Mouse (Mus musculus): ENCODE data around the gene Hcfc2. TPM values are rescaled to one million over a fixed set of nuclear protein-coding genes. Genes with fewer than 3 reads are reported as not detected.

Gene Hcfc2
- polyA plus RNA-seq, 1 experiment from 2014 or later = 29.0 TPM

DNA sequence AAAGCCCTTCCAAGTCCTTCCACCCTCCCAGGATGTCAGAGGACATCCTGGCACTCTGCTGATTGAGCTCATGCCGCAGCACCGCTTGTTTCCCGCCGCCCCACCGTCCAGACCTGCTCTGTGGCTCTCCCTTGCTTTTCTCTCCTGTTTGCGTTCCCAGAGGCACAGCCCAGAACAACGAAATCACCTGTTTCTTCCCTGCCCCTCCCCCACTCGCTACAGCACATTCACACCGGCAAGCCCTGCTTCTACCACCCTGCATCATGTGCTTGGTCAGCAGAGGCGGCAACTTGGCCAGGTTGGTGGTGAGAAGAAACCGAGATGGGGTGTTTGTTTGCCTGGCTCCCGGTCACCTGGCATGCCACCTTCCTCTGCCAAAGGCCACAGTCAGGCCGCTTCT is 81.9 kb downstream of the Hcfc2 start:
- H3K27me3 ChIP-seq (replicated peaks; ENCODE audit: control insufficient read depth, insufficient read depth, low read length) = no peaks in the 10 kb centered on the region
- no peaks in the 10 kb centered on the region for H3K36me3 ChIP-seq (ENCODE audit: control insufficient read depth, insufficient read depth, low read length)
- H3K9ac ChIP-seq (ENCODE audit: low read depth, low read length) = peak overlapping the region; percentile 27; the same call in 1 of the 2 replicates
- ATAC-seq = peak; percentile 34; the same call in 1 of the 2 replicates
- no peak overlapping the region for H3K4me2 ChIP-seq (ENCODE audit: low read depth, low read length)
- 25% methylated on average over 13 of the region's 13 CpGs for WGBS
- H3K4me3 ChIP-seq (ENCODE audit: low read length) = no peak overlapping the region
- no peak overlapping the region for H3K27ac ChIP-seq (ENCODE audit: low read length)
- peaks cover 5% of the 10 kb centered on the region; the same call in 1 of the 2 replicates for H3K4me1 ChIP-seq (ENCODE audit: control insufficient read depth, insufficient read depth, low read length)
- H3K9me3 ChIP-seq (ENCODE audit: control insufficient read depth, low read length) = no peaks in the 10 kb centered on the region

GRCm38 (mm10) chr10:82778791-82779549 is 83.0 kb downstream of the Hcfc2 start:
- Histone ChIP-seq H3K4me3 (ENCODE audit: low read length) (no peak overlapping the region), H3K9me3 (ENCODE audit: control insufficient read depth, low read length) (no peaks in the 10 kb centered on the region), H3K9ac (ENCODE audit: low read depth, low read length) (no peak overlapping the region), H3K4me1 (ENCODE audit: control insufficient read depth, insufficient read depth, low read length) (peaks cover 5% of the 10 kb centered on the region; the same call in 1 of the 2 replicates), H3K4me2 (ENCODE audit: low read depth, low read length) (no peak overlapping the region), H3K36me3 (ENCODE audit: control insufficient read depth, insufficient read depth, low read length) (no peaks in the 10 kb centered on the region), H3K27me3 (replicated peaks; ENCODE audit: control insufficient read depth, insufficient read depth, low read length) (no peaks in the 10 kb centered on the region), H3K27ac (ENCODE audit: low read length) (no peak overlapping the region)
- ATAC-seq = no peak
- WGBS = 78% methylated on average over 8 of the region's 8 CpGs

DNA sequence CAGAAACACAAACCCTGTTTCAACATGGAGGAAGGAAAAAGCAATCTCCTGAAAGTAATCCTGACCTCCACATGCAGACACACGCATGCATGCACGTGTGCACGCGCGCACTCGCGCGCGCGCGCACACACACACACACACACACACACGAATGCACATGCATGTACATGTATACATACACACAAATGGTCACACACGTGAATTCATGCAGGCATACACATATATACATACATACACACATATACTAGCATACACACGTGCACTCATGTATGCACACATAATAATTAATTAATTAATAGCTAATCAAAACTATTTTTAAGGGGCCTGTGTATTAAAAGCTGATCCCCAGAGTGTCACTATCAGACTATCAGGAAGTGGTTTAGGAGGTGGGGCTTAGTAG is 83.9 kb downstream of the Hcfc2 start:
- Histone ChIP-seq H3K27ac (ENCODE audit: low read length) (no peak overlapping the region), H3K4me1 (ENCODE audit: control insufficient read depth, insufficient read depth, low read length) (peaks cover 5% of the 10 kb centered on the region; the same call in 1 of the 2 replicates), H3K4me3 (ENCODE audit: low read length) (no peak overlapping the region), H3K4me2 (ENCODE audit: low read depth, low read length) (no peak overlapping the region), H3K36me3 (ENCODE audit: control insufficient read depth, insufficient read depth, low read length) (no peaks in the 10 kb centered on the region), H3K27me3 (replicated peaks; ENCODE audit: control insufficient read depth, insufficient read depth, low read length) (no peaks in the 10 kb centered on the region), H3K9ac (ENCODE audit: low read depth, low read length) (no peak overlapping the region), H3K9me3 (ENCODE audit: control insufficient read depth, low read length) (no peaks in the 10 kb centered on the region)
- 98% methylated on average over 14 of the region's 14 CpGs for WGBS
- ATAC-seq = no peak

DNA sequence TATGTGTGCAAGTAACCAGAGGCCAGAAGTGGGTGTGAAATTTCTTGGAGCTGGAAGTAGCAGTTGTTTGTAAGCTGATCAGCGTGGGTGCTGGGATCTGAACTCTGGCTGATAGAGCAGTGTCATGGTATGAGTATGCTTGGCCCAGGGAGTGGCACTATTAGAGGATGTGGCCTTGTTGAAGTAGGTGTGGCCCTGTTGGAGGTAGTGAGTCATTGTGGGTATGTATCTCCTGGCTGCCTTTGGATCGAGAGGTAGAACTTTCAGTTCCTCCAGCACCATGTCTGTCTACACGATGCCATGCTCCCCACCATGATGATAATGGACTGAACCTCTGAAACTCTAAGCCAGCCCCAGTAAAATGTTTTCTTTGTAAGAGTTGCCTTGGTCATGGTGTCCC is 84.4 kb downstream of the Hcfc2 start:
- no peak overlapping the region for H3K4me3 ChIP-seq (ENCODE audit: low read length)
- WGBS = 87% methylated on average over 3 of the region's 3 CpGs
- no peak for ATAC-seq
- no peaks in the 10 kb centered on the region for H3K9me3 ChIP-seq (ENCODE audit: control insufficient read depth, low read length)
- H3K27me3 ChIP-seq (replicated peaks; ENCODE audit: control insufficient read depth, insufficient read depth, low read length) = no peaks in the 10 kb centered on the region
- peaks cover 5% of the 10 kb centered on the region; the same call in 1 of the 2 replicates for H3K4me1 ChIP-seq (ENCODE audit: control insufficient read depth, insufficient read depth, low read length)
- H3K9ac ChIP-seq (ENCODE audit: low read depth, low read length) = no peak overlapping the region
- H3K4me2 ChIP-seq (ENCODE audit: low read depth, low read length) = no peak overlapping the region
- no peak overlapping the region for H3K27ac ChIP-seq (ENCODE audit: low read length)
- H3K36me3 ChIP-seq (ENCODE audit: control insufficient read depth, insufficient read depth, low read length) = no peaks in the 10 kb centered on the region

DNA sequence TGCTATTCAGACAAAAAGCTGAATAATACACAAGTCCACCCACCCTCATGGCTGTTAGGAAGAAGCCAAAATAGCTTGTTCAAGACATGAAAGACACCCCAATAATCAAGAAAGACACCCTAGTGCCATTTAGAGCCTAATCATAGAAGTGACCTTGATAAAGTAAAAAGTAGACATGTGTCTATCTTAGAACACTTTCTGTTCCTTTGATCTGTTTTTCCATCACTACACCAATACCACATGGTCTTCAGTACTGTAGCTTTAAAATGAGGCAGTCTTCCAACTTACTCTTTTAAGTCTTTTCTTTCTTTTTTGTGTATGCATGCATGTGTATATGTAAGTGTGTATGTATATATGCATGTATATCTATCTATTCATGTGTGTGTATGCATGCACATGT is 84.9 kb downstream of the Hcfc2 start:
- no peak overlapping the region for H3K4me2 ChIP-seq (ENCODE audit: low read depth, low read length)
- H3K9ac ChIP-seq (ENCODE audit: low read depth, low read length) = no peak overlapping the region
- no peaks in the 10 kb centered on the region for H3K36me3 ChIP-seq (ENCODE audit: control insufficient read depth, insufficient read depth, low read length)
- no peaks in the 10 kb centered on the region for H3K27me3 ChIP-seq (replicated peaks; ENCODE audit: control insufficient read depth, insufficient read depth, low read length)
- ATAC-seq = no peak
- H3K27ac ChIP-seq (ENCODE audit: low read length) = no peak overlapping the region
- H3K4me3 ChIP-seq (ENCODE audit: low read length) = no peak overlapping the region
- no peaks in the 10 kb centered on the region for H3K9me3 ChIP-seq (ENCODE audit: control insufficient read depth, low read length)
- peaks cover 5% of the 10 kb centered on the region; the same call in 1 of the 2 replicates for H3K4me1 ChIP-seq (ENCODE audit: control insufficient read depth, insufficient read depth, low read length)

- peak; percentile 89 for ATAC-seq
- Histone ChIP-seq H3K9ac (ENCODE audit: low read depth, low read length) (no peak overlapping the region), H3K27ac (ENCODE audit: low read length) (no peak overlapping the region), H3K27me3 (replicated peaks; ENCODE audit: control insufficient read depth, insufficient read depth, low read length) (no peaks in the 10 kb centered on the region), H3K4me2 (ENCODE audit: low read depth, low read length) (no peak overlapping the region), H3K4me3 (ENCODE audit: low read length) (no peak overlapping the region), H3K36me3 (ENCODE audit: control insufficient read depth, insufficient read depth, low read length) (no peaks in the 10 kb centered on the region), H3K4me1 (ENCODE audit: control insufficient read depth, insufficient read depth, low read length) (peaks cover 9% of the 10 kb centered on the region; the same call in 1 of the 2 replicates), H3K9me3 (ENCODE audit: control insufficient read depth, low read length) (no peaks in the 10 kb centered on the region)
- 23% methylated on average over 2 of the region's 2 CpGs for WGBS
These were observed 86.5 kb downstream of the Hcfc2 start for GRCm38 (mm10) chr10:82782472-82782871.

DNA sequence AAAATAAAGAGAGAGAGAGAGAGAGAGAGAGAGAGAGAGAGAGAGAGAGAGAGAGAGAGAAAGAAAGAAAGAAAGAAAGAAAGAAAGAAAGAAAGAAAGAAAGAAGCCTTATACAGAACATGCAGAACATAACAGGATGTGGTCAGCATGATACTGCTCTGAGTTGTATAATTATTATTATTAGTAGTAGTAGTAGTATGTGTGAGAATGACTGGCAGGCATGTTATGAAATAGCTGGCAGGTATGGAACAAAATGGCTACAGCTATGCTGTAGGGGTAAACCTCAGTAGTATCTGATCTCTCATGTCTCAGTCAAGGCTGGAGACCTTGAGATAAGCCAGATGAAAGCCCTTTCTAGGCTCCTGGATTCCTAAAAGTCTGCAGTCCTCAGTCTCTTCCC is 93.2 kb downstream of the Hcfc2 start:
- ATAC-seq = no peak
- H3K9me3 ChIP-seq (ENCODE audit: control insufficient read depth, low read length) = no peaks in the 10 kb centered on the region
- H3K4me1 ChIP-seq (ENCODE audit: control insufficient read depth, insufficient read depth, low read length) = 0 out of 2 replicates have a peak, but pooled peaks cover 3% of the 10 kb centered on the region
- no peak overlapping the region for H3K27ac ChIP-seq (ENCODE audit: low read length)
- H3K9ac ChIP-seq (ENCODE audit: low read depth, low read length) = no peak overlapping the region
- H3K4me2 ChIP-seq (ENCODE audit: low read depth, low read length) = no peak overlapping the region
- H3K36me3 ChIP-seq (ENCODE audit: control insufficient read depth, insufficient read depth, low read length) = no peaks in the 10 kb centered on the region
- H3K4me3 ChIP-seq (ENCODE audit: low read length) = no peak overlapping the region
- no peaks in the 10 kb centered on the region for H3K27me3 ChIP-seq (replicated peaks; ENCODE audit: control insufficient read depth, insufficient read depth, low read length)

GRCm38 (mm10) chr10:82790504-82790903 is 94.5 kb downstream of the Hcfc2 start:
- Histone ChIP-seq H3K4me2 (ENCODE audit: low read depth, low read length) (no peak overlapping the region), H3K4me3 (ENCODE audit: low read length) (no peak overlapping the region), H3K27ac (ENCODE audit: low read length) (no peak overlapping the region), H3K27me3 (replicated peaks; ENCODE audit: control insufficient read depth, insufficient read depth, low read length) (no peaks in the 10 kb centered on the region), H3K4me1 (ENCODE audit: control insufficient read depth, insufficient read depth, low read length) (peaks cover 8% of the 10 kb centered on the region; the same call in 1 of the 2 replicates), H3K36me3 (ENCODE audit: control insufficient read depth, insufficient read depth, low read length) (no peaks in the 10 kb centered on the region), H3K9me3 (ENCODE audit: control insufficient read depth, low read length) (no peaks in the 10 kb centered on the region), H3K9ac (ENCODE audit: low read depth, low read length) (no peak overlapping the region)
- WGBS = 89% methylated on average over 5 of the region's 5 CpGs
- no peak for ATAC-seq

DNA sequence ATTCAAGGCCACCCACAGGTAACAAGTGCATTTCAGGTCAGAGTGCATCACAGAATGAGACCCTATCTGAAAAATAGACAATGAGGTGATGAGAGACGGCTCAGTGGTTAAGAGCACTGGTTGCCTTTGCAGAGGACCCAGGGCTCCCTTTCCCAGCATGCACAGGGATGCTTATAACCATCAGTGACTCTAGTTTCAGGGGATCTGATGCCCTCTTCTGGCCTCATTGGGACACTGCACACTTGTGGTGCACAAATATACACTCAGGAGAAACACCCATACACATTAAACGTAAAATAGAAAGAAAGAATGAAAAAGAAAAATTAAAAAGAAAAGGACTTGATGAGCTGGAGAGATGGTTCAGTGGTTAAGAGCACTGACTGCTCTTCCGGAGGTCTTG is 95.8 kb downstream of the Hcfc2 start:
- Histone ChIP-seq H3K9me3 (ENCODE audit: control insufficient read depth, low read length) (no peaks in the 10 kb centered on the region), H3K4me1 (ENCODE audit: control insufficient read depth, insufficient read depth, low read length) (peaks cover 9% of the 10 kb centered on the region), H3K4me3 (ENCODE audit: low read length) (no peak overlapping the region), H3K36me3 (ENCODE audit: control insufficient read depth, insufficient read depth, low read length) (no peaks in the 10 kb centered on the region), H3K27me3 (replicated peaks; ENCODE audit: control insufficient read depth, insufficient read depth, low read length) (no peaks in the 10 kb centered on the region), H3K9ac (ENCODE audit: low read depth, low read length) (no peak overlapping the region), H3K4me2 (ENCODE audit: low read depth, low read length) (no peak overlapping the region), H3K27ac (ENCODE audit: low read length) (no peak overlapping the region)
- ATAC-seq = no peak
- 96% methylated on average over 3 of the region's 3 CpGs for WGBS

Data from intestine, embryonic 16.5 days (tissue).